Mouse (Mus musculus) E14TG2a.4 (cell line): Measurements from ENCODE around the gene Hes7.

ENCODE experiments used
- H3K27me3 ChIP-seq: 2 replicates; pipeline ENCODE4 v1.6.1; 2014; ENCODE audit warnings: low read length, control low read depth; ENCODE audit not compliant: insufficient read depth
- H3K36me3 ChIP-seq: 2 replicates; pipeline ENCODE4 v1.6.1; 2014; ENCODE audit warnings: low read length, control low read depth; ENCODE audit not compliant: insufficient read depth
- H3K4me1 ChIP-seq: replicated peaks from 2 replicates; pipeline ENCODE4 v1.6.1; 2014; ENCODE audit warnings: low read depth, low read length, control low read depth
- H3K4me3 ChIP-seq: replicated peaks from 2 replicates; pipeline ENCODE4 v1.5.1; 2014; ENCODE audit warnings: mild to moderate bottlenecking, low read length
- H3K9me3 ChIP-seq: 2 replicates; pipeline ENCODE4 v1.6.1; 2014; ENCODE audit warnings: low read length, control low read depth
- CTCF ChIP-seq: conservative IDR thresholded peaks from 2 replicates; pipeline ENCODE4 v1.5.1; 2014; ENCODE audit warnings: low read length
- NANOG ChIP-seq: IDR thresholded peaks from 2 replicates; pipeline ENCODE4 v1.6.1; 2014; ENCODE audit warnings: borderline replicate concordance, low read length, mixed read lengths
- POU5F1 ChIP-seq: IDR thresholded peaks from 2 replicates; pipeline ENCODE4 v1.6.1; 2014; ENCODE audit warnings: low read length, borderline replicate concordance

Hes7 gene

DNA sequence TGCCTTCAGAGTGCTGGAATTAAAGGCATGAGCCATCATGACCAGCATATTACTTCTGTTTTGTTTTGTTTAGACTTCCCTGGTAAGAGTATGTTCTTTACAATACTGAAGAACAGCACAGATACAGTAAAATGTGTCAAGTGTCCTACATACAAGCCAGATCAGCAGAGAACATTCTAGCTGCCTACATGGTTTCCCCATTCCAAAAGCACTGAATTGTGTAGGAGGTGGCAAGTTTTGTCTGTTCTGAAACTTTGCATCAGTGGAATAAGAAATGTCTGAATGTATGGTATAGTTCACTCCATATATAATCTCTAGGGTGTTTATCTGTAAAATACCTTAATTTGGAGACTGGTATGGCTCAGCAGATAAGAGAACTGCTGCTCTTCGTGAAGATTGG is 35.1 kb downstream of the Hes7 start:
- no peaks in the 10 kb centered on the region for H3K36me3 ChIP-seq
- H3K4me1 ChIP-seq, result peaks cover 23% of the 10 kb centered on the region
- H3K9me3 ChIP-seq, result no peaks in the 10 kb centered on the region
- no peak overlapping the region for H3K4me3 ChIP-seq
- TF ChIP-seq NANOG (no peak), CTCF (no peak), POU5F1 (no peak)
- peaks cover 73% of the 10 kb centered on the region for H3K27me3 ChIP-seq

DNA sequence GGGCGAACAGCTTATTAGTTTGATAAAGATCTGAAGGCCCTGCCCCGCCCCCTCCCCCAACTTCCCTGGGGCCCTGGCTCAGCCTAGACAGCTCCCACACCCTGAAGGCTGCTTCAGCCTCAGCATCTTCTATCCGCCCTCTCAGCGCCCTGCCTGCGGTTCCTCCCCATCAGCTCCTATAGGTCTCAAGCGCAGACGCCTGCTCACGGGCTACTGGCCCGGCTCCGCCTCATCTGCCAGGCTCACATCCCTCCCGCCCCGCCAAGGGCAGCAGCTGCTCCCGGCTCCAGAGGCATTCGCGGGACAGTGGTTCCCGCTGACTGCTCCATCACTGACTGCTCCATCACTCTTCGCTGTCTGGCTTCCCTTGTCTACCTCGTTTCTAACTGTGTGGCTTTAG is 36.6 kb downstream of the Hes7 start, which contains the start of gene Alox12b:
TSS of gene Alox12b (plus strand) at position 190 of the 400 bp plus-strand sequence.
- H3K4me1 ChIP-seq, result peaks cover 17% of the 10 kb centered on the region
- peaks cover 64% of the 10 kb centered on the region for H3K27me3 ChIP-seq
- no peaks in the 10 kb centered on the region for H3K9me3 ChIP-seq
- TF ChIP-seq POU5F1, result no peak
- no peak for TF ChIP-seq CTCF
- no peak for TF ChIP-seq NANOG
- H3K4me3 ChIP-seq, result peak within 1 kb of the TSS; percentile 54
- no peaks in the 10 kb centered on the region for H3K36me3 ChIP-seq

DNA sequence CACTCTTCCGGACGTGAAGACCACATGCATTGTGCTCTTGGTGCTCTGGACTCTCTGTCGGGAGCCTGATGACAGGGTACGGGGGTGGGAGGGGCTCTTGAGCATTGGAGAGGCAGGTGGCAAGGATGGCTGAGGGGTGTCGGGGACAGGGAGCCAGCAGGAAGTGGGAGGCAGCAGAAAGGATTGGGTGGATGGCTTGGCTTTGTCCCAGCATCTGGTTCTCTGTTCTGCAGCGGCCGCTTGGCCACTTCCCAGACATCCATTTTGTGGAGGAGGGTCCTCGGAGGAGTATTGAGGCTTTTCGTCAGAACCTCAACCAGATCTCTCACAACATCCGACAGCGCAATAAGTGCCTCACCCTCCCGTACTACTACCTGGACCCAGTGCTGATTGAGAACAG is 49.1 kb downstream of the Hes7 start:
- Histone ChIP-seq H3K27me3 (peaks cover 37% of the 10 kb centered on the region), H3K36me3 (no peaks in the 10 kb centered on the region), H3K9me3 (no peaks in the 10 kb centered on the region), H3K4me3 (no peak overlapping the region), H3K4me1 (peaks cover 15% of the 10 kb centered on the region; the same call in 1 of the 2 replicates)
- TF ChIP-seq CTCF, result no peak
- no peak for TF ChIP-seq NANOG
- no peak for TF ChIP-seq POU5F1

DNA sequence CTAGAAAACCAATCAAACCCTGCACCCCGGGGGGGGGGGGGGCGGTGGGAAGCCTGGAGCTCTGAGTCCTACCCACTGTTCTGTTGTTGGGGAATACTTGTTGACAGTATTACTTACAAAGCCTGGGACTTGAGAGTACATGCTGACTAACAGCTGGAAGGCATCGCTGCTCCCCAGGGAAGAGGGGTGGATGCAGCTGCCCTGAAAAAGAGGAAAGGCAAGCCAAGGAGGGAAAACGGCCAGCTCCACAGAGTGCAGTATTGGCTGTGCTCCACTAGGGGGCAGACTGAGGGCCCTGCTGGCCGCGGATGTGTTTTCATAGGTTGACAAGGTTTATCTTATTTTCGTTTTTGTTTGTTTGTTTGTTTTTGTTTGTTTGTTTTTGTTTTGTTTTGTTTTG is 51.4 kb downstream of the Hes7 start:
- Histone ChIP-seq H3K4me3 (no peak overlapping the region), H3K27me3 (peaks cover 29% of the 10 kb centered on the region; the same call in 1 of the 2 replicates), H3K9me3 (no peaks in the 10 kb centered on the region), H3K4me1 (peaks cover 14% of the 10 kb centered on the region; the same call in 1 of the 2 replicates), H3K36me3 (no peaks in the 10 kb centered on the region)
- peak; percentile 82 for TF ChIP-seq CTCF
- TF ChIP-seq POU5F1, result no peak
- 0 out of 2 replicates have a peak, but pooled peaks have one; percentile 15 for TF ChIP-seq NANOG

DNA sequence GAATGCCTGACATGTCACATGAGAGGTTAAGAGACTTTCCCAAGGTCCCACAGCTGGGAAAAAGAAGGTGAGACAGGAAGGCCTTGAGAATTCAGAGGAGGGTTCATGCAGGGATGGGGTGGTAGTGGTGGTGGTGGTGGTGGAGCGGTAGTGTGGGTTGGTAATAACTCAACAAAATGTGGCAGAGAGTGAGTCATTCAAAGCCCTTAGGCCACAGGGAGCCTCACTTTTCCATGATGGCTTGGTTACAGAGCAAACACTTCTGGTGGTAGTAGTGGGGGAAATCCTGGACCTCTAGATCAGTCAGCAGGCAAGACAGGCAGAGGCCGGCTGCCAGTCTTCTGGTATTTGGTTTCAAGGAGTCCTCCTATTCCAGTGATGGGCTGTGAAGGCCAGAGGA is 52.4 kb downstream of the Hes7 start:
- Histone ChIP-seq H3K9me3 (no peaks in the 10 kb centered on the region), H3K27me3 (peaks cover 23% of the 10 kb centered on the region; the same call in 1 of the 2 replicates), H3K4me1 (0 out of 2 replicates have a peak, but pooled peaks cover 5% of the 10 kb centered on the region), H3K36me3 (no peaks in the 10 kb centered on the region), H3K4me3 (no peak overlapping the region)
- TF ChIP-seq NANOG (no peak), POU5F1 (no peak), CTCF (no peak)
